Mouse (Mus musculus) cortical plate, adult 2 months (tissue): Measurements from ENCODE around the gene Ano6. TPM values are rescaled to one million over a fixed set of nuclear protein-coding genes. Genes with fewer than 3 reads are reported as not detected.

Experiments
- H3K27ac ChIP-seq: fragments of 200-500 bp; 2 replicates; pipeline ENCODE4 v1.5.1; 2012; ENCODE audit warnings: low read length, control low read depth, inconsistent platforms; ENCODE audit not compliant: insufficient read depth
- H3K4me1 ChIP-seq: fragments of 200-500 bp; 2 replicates; pipeline ENCODE4 v1.6.1; 2011; ENCODE audit warnings: low read length; ENCODE audit not compliant: control insufficient read depth, insufficient read depth
- H3K4me3 ChIP-seq: fragments of 200-500 bp; 2 replicates; pipeline ENCODE4 v1.5.1; 2011; ENCODE audit warnings: mild to moderate bottlenecking, low read length, control low read depth; ENCODE audit not compliant: insufficient read depth
- CTCF ChIP-seq: fragments of 200-500 bp; IDR thresholded peaks from 2 replicates; pipeline ENCODE4 v1.5.1; 2011; ENCODE audit warnings: mild to moderate bottlenecking, control low read depth, low read length; ENCODE audit not compliant: insufficient read depth; ENCODE audit errors: extremely low read depth
- POLR2A ChIP-seq: fragments of 200-500 bp; IDR thresholded peaks from 2 replicates; pipeline ENCODE4 v1.6.1; 2011; ENCODE audit warnings: mild to moderate bottlenecking, low read length, control low read depth; ENCODE audit not compliant: insufficient read depth; ENCODE audit errors: extremely low read depth
- polyA plus RNA-seq: library from polyadenylated mRNA; depleted of rRNA; stranded (reverse); fragments of >200 nt; gene quantifications from 2 replicates; pipeline ENCODE4 v1.2.3, GENCODE M21; 2012

The Ano6 gene
- polyA plus RNA-seq, 1 experiment: 16.7 TPM

DNA sequence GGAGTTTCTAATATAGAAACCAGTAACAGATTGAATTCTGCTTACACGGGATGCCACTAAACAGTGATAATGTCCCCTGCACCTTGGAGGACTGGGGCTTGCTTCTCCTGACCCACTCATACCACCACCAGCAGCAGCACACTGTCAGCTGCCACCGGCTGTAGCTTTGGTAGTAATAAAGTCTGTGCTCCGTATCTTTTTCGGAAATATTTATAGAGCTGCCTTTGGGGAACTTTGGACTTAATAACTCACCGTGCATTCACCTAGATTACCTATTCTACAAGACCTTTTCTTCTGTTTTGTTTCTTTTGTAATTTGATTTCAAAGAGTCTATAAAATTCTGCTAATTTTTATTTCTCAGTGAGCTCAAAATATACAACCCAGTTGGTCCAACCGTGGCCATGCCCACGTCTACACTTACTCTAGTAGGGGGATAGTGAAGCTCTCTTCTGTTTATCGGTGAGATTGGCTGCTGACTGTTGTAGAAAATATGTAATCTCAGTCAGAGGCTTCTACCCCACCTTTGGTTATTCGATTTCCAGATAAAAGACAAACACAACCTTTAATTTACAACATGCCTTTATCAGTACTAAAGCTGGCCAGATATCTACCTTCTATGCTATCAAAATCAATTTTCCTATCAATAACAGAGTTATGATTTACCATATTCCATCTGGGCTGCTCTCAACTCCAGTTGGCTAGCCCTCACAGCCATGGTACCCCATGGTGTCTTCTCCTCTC is 15.8 kb upstream of the Ano6 start:
- H3K27ac ChIP-seq: no peak overlapping the region
- no peaks in the 10 kb centered on the region for H3K4me1 ChIP-seq
- no peak overlapping the region for H3K4me3 ChIP-seq
- TF ChIP-seq CTCF: no peak
- no peak for TF ChIP-seq POLR2A

DNA sequence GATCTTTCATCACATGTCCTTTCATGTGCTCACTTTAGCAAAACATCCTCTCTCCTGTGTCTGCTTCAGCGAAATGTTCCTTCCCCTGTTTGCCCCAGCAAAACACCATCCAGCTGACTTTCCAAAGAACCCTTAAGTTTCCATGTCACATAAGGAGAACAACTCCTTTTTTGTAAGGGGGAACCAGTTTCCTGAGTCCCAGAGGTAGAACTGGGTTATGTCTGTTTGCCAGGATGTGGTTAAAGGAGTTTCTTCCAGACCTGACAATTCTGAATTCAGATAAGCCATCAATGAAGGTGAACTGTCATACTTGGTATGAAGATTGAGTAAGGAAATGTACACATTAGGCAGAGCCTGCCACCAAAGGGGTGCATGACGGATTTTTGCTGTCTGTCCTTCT is 12.9 kb upstream of the Ano6 start:
- TF ChIP-seq POLR2A: no peak
- TF ChIP-seq CTCF: no peak
- Histone ChIP-seq H3K27ac (no peak overlapping the region), H3K4me3 (no peak overlapping the region), H3K4me1 (no peaks in the 10 kb centered on the region)

DNA sequence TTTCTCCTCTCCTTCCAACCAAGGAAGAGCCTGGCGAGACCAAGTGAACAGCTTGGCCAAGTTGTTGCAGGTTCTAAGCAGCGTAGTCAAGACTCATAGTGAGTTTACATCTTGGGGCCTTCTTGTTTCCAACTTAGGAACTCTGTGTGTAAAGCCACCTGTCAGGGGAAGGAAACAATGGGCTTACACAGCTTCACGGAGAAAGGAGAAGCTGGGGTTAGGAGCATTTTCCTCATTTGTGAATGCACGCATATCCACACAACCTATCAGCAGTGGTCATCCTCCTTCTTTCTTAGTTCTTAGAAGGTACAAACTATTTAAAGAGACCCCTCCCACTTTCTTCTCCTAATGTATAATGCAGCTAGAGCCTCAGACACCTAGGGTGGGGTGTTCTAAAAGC is 11.9 kb upstream of the Ano6 start:
- no peak for TF ChIP-seq POLR2A
- no peak for TF ChIP-seq CTCF
- no peaks in the 10 kb centered on the region for H3K4me1 ChIP-seq
- H3K27ac ChIP-seq: no peak overlapping the region
- H3K4me3 ChIP-seq: no peak overlapping the region

DNA sequence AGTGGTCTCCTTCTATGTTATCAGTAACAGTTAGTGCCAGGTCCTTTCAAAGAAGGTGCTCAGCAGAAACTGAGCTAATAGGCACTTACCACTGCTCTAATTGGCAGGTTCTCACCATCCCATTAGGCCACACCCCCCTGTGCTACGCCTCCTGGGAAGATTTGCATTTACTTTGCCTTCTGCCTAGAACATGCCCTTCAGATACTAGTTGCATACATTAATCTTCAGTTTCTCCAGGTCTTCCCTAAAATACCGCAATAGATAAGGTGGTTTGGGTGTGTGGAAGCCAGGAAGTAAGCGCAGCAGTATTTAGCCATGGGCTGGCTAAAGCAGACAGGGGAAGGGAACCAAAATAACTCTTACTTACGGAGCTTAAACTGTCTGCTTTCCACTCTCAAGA is 4.0 kb upstream of the Ano6 start:
- TF ChIP-seq CTCF: no peak
- Histone ChIP-seq H3K4me1 (no peaks in the 10 kb centered on the region; the same call in 1 of the 2 replicates), H3K4me3 (no peak overlapping the region), H3K27ac (no peak overlapping the region)

DNA sequence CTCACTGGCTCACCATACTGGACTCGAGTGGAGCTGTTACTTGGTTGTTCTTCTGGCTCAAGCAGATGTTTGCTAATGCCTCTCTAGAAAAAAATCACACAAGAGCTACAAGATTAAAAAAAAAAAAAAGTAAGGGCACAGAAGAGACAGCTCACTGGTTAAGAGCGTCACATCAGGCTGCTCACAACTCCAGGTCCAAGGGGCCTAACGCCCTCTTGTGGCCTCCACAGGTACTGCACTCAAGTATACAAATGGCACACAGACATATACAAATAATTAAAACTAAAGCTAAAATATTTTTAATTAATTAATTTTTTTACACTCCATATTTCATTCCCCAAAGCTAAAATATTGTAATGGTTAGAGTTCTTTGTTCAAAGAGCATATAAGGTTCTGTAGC is 3.1 kb upstream of the Ano6 start:
- no peak overlapping the region for H3K27ac ChIP-seq
- H3K4me3 ChIP-seq: no peak overlapping the region
- TF ChIP-seq CTCF (peak; percentile 25; the same call in 1 of the 2 replicates), POLR2A (no peak)
- H3K4me1 ChIP-seq: peaks cover 2% of the 10 kb centered on the region; the same call in 1 of the 2 replicates

DNA sequence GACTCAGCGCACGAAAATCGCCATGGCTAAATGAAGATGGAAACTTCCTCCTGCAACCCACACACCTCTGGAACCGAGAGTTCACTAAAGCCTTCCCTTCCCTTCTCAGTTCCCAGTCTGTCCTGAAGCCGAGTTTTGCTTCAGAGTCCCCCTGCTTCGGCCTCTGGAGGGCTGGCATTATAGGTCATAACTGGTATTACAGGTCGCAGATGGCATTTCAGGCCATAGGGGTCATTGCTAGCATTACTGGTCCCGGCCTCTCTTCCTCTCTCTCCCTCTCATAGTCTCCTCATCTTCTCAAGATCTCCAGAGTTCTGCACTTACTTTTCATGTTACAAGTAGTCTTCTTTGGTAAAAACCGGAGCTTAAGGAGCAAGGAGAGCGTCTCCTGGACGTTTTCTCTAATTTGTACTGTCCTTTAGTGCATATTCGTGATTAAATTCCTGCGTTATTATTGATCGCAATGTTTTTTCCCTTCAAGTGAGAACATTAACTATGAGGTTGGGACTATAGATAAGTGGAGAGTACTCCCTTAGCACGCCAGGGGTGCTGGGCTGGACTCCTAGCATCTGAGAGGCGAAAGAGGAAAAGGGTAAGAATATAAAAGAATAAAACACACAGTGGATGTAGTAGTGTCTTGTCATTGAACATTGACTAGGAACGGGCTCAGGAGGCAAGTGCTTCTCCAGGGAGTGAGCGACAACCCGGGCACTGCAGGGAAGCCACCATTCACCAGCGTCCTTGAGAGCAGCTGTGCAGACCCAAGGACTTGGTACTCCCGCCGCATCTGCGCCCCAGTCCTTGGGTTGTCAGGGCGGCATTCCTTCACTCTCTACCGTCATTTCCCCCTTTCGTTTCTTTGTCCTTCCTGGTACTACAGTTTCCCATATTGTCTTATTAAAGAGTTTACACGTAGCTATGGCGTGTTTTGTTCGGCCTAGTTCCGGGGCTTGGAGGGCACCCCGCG is 798 bp upstream of the Ano6 start:
- Histone ChIP-seq H3K4me1 (peaks cover 4% of the 10 kb centered on the region; the same call in 1 of the 2 replicates), H3K4me3 (peak overlapping the region; percentile 50), H3K27ac (peak overlapping the region; percentile 72)
- TF ChIP-seq POLR2A (no peak), CTCF (no peak)

DNA sequence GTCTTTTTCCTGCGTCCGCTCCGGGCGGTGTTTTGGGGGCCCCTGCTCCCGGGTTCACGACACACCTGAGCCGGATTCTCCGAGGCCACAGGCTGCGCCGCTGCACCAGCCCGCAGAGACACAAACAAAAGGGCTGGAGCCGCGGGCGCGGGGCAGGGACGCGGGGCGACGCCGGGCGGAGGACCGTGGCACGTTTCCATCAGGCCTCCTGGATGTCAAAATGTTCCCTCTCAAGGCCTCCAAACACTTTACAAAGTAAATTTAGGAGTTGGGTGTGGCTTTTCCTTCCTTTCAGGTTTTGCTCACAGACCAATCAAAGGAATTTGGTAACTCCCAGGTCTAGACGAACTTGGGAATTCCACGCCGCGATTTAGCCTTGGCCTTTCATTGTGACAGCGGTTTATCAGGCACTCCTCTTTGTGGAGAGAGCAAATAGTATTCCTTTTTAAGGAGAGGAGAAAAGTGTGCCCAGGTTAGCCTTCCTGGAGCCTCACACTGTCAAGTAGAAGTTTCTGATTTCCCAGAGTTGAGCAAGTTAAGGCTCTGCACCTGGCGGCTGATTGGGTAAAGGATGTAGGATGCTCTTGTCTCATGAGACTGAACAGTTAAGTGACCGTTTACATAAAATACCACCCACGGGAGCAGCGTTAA is 623 bp downstream of the Ano6 start:
- TF ChIP-seq CTCF: no peak
- TF ChIP-seq POLR2A: no peak
- Histone ChIP-seq H3K4me1 (peaks cover 5% of the 10 kb centered on the region; the same call in 1 of the 2 replicates), H3K4me3 (peak overlapping the region; percentile 50), H3K27ac (peak overlapping the region; percentile 52; the same call in 1 of the 2 replicates)

DNA sequence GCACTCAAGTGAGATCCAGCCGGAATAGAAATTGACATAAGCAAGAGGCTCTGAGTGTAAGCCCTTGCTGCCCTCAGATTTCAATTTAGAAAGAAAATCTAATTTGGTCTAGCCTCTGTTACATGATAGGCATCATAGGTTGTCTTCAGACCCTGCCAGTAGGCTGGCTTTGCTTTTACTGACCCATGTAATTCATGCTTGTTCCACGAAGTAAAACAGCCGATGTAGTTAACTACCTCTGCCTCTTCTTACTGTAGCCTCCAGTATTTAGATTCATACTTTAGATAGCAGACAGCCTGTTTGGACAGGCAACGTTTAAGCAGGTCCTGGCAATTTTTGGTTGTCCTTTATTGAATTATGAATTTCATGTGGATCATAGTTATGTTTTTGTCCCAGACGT is 1.2 kb downstream of the Ano6 start:
- H3K27ac ChIP-seq: no peak overlapping the region
- peaks cover 5% of the 10 kb centered on the region; the same call in 1 of the 2 replicates for H3K4me1 ChIP-seq
- TF ChIP-seq POLR2A (no peak), CTCF (no peak)
- peak overlapping the region; percentile 50; the same call in 1 of the 2 replicates for H3K4me3 ChIP-seq
